Mouse (Mus musculus): ENCODE measurements around the gene Impdh2. TPM values are rescaled to one million over a fixed set of nuclear protein-coding genes. Genes with fewer than 3 reads are reported as not detected.

Impdh2 gene
- total and polyA plus RNA-seq, 2 experiments from 2014 or later: 106 to 115 TPM

- Histone ChIP-seq H3K36me3 (ENCODE audit: insufficient read depth) (peaks cover 46% of the 10 kb centered on the region), H3K9me3 (ENCODE audit: low read length) (no peaks in the 10 kb centered on the region), H3K27me3 (ENCODE audit: insufficient read depth, low read length) (no peaks in the 10 kb centered on the region), H3K27ac (ENCODE audit: low read depth, low read length) (no peak overlapping the region), H3K9ac (no peak overlapping the region), H3K4me3 (ENCODE audit: low read depth, low read length) (no peak overlapping the region), H3K4me1 (ENCODE audit: insufficient read depth) (peaks cover 18% of the 10 kb centered on the region), H3K4me2 (ENCODE audit: low read depth) (no peak overlapping the region)
- TF ChIP-seq CTCF (IDR thresholded peaks at IDR 0.05; ENCODE audit: low read depth): no peak
- DNase-seq (no peak), ATAC-seq (no peak)
- WGBS: 85% methylated on average over 7 of the region's 7 CpGs
Measured at GRCm38 (mm10) chr9:108564131-108564530, 4.0 kb downstream of the Impdh2 start.

DNA sequence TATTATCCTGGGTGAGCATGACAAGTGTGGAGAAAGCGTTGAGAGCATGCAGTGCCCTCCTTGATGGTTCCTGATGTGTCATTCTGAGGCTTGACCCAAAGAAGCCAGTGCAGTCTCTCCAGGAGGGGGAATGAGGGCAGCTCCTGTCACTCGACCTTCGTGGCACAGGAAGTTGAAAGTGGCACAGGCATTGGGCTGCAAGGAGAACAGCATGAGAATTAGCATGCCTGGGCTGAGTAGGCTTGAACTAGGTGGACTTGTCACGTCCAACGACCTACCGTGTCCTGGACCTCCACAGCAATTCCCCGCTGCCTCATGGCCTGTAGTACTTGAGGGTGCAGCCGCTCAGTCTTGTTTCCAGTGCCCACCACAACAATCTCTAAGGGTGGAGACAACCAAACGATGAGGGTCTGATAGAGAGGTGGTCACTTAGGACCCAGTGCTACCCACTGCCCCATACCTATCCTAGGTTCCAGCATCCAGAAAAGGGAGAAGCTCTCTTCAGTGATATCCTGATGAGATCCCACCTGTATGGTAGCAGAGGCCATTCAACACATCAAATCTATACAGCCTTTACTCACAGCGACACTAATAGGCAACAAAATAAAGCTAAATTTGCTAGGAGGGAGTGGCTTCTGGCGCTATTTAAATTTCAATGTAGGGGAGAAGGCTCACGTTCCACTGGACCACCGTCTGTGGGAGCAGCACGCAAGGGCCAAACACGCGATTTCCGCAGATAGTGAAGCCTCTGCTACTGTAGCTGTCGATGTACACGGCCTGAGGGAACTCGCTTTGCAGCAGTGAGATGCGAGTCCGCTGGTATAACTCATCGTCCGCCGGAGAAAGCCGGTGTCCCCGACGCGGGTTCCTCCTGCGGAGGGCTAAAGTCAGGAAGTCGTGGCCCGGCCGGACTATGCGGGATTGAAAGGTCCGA lies 6.1 kb downstream of the Impdh2 start:
- peaks cover 41% of the 10 kb centered on the region for H3K36me3 ChIP-seq (ENCODE audit: insufficient read depth)
- 10% methylated on average over 35 of the region's 35 CpGs for WGBS
- peak overlapping the region; percentile 83 for H3K9ac ChIP-seq
- H3K4me2 ChIP-seq (ENCODE audit: low read depth): peak overlapping the region; percentile 90
- no peak for TF ChIP-seq CTCF (IDR thresholded peaks at IDR 0.05; ENCODE audit: low read depth)
- H3K9me3 ChIP-seq (ENCODE audit: low read length): no peaks in the 10 kb centered on the region
- H3K27me3 ChIP-seq (ENCODE audit: insufficient read depth, low read length): no peaks in the 10 kb centered on the region
- no peak for ATAC-seq
- peak overlapping the region; percentile 98 for H3K27ac ChIP-seq (ENCODE audit: low read depth, low read length)
- H3K4me3 ChIP-seq (ENCODE audit: low read depth, low read length): peak overlapping the region; percentile 77
- H3K4me1 ChIP-seq (ENCODE audit: insufficient read depth): peaks cover 23% of the 10 kb centered on the region
- DNase-seq: peak; percentile 38

DNA sequence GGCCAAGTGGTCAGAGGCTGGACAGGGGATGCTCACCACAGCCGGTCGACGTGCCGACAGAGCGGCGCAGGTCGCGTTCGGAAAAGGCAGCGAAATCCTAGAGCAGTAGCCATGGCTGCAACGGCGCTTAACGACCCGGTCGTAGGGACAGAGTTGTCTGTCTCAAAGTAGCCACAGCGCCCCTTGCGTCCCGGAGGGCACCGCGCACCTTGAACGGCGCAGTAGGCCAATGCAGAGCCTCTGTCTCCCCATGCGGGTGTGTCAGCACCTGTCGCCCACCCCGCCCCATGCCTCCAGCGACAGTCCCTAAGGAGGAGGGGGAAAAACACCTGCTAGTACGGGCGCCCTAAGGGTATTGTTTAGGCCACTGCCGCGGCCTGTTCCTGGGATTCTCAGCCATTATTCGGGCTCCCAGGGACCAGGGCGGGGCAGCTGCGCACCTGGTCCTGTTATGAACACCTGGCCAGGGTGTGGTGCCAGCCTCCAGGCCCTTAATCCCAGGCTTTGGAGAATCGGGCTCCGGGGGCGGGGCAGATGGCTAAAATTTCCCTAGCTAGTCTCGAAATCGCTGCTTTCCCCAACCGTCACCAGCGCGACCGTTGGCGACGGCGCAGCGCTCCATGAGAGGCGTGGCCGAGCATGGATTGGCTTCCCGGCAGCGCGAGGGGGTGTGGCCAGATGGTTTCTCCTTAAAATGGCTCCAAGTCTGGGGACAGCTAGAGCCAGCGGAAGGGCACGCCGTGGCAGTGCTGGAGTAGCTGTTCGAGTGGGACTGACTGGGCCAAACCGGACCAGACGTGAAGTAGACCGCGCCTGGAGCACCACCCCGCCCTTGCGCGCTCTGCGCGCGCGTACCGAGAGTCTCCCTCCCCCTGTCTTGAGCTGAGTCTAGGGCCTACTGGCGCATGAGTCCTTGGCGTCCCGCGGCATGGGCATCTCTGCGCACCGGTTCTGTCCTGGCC lies 7.0 kb downstream of the Impdh2 start, which contains the start of gene Ndufaf3:
TSS of gene Ndufaf3 (minus strand) at position 620 of the 962 bp plus-strand sequence.
- Histone ChIP-seq H3K4me2 (ENCODE audit: low read depth) (peak within 1 kb of the TSS; percentile 90), H3K9me3 (ENCODE audit: low read length) (no peaks in the 10 kb centered on the region), H3K4me1 (ENCODE audit: insufficient read depth) (peaks cover 19% of the 10 kb centered on the region), H3K9ac (peak within 1 kb of the TSS; percentile 83), H3K27ac (ENCODE audit: low read depth, low read length) (peak within 1 kb of the TSS; percentile 98), H3K4me3 (ENCODE audit: low read depth, low read length) (peak within 1 kb of the TSS; percentile 77), H3K36me3 (ENCODE audit: insufficient read depth) (peaks cover 46% of the 10 kb centered on the region), H3K27me3 (ENCODE audit: insufficient read depth, low read length) (no peaks in the 10 kb centered on the region)
- TF ChIP-seq CTCF (IDR thresholded peaks at IDR 0.05; ENCODE audit: low read depth): peak; percentile 95
- ATAC-seq (peak; percentile 92), DNase-seq (peak; percentile 98)
- 2% methylated on average over 73 of the region's 73 CpGs for WGBS

- 15% methylated on average over 18 of the region's 18 CpGs for WGBS
- peak overlapping the region; percentile 77 for H3K4me3 ChIP-seq (ENCODE audit: low read depth, low read length)
- no peaks in the 10 kb centered on the region for H3K27me3 ChIP-seq (ENCODE audit: insufficient read depth, low read length)
- H3K27ac ChIP-seq (ENCODE audit: low read depth, low read length): peak overlapping the region; percentile 98
- no peak for ATAC-seq
- peak overlapping the region; percentile 90 for H3K4me2 ChIP-seq (ENCODE audit: low read depth)
- no peaks in the 10 kb centered on the region for H3K9me3 ChIP-seq (ENCODE audit: low read length)
- DNase-seq: no peak
- no peak for TF ChIP-seq CTCF (IDR thresholded peaks at IDR 0.05; ENCODE audit: low read depth)
- H3K4me1 ChIP-seq (ENCODE audit: insufficient read depth): peaks cover 19% of the 10 kb centered on the region
- peaks cover 49% of the 10 kb centered on the region for H3K36me3 ChIP-seq (ENCODE audit: insufficient read depth)
- H3K9ac ChIP-seq: peak overlapping the region; percentile 83
Measured at GRCm38 (mm10) chr9:108567931-108568419, 7.9 kb downstream of the Impdh2 start.

GRCm38 (mm10) chr9:108568511-108568921 lies 8.4 kb downstream of the Impdh2 start:
- Histone ChIP-seq H3K27me3 (ENCODE audit: insufficient read depth, low read length) (no peaks in the 10 kb centered on the region), H3K36me3 (ENCODE audit: insufficient read depth) (peaks cover 50% of the 10 kb centered on the region), H3K4me2 (ENCODE audit: low read depth) (peak overlapping the region; percentile 90; the same call in 1 of the 2 replicates), H3K4me3 (ENCODE audit: low read depth, low read length) (no peak overlapping the region), H3K9ac (no peak overlapping the region), H3K9me3 (ENCODE audit: low read length) (no peaks in the 10 kb centered on the region), H3K27ac (ENCODE audit: low read depth, low read length) (no peak overlapping the region), H3K4me1 (ENCODE audit: insufficient read depth) (peaks cover 19% of the 10 kb centered on the region)
- no peak for TF ChIP-seq CTCF (IDR thresholded peaks at IDR 0.05; ENCODE audit: low read depth)
- no peak for ATAC-seq
- no peak for DNase-seq
- 83% methylated on average over 17 of the region's 17 CpGs for WGBS

- Histone ChIP-seq H3K27me3 (ENCODE audit: insufficient read depth, low read length) (no peaks in the 10 kb centered on the region), H3K4me2 (ENCODE audit: low read depth) (peak within 1 kb of the TSS; percentile 95), H3K9me3 (ENCODE audit: low read length) (no peaks in the 10 kb centered on the region), H3K9ac (peak within 1 kb of the TSS; percentile 58), H3K27ac (ENCODE audit: low read depth, low read length) (peak within 1 kb of the TSS; percentile 72), H3K36me3 (ENCODE audit: insufficient read depth) (peaks cover 40% of the 10 kb centered on the region), H3K4me1 (ENCODE audit: insufficient read depth) (peaks cover 19% of the 10 kb centered on the region), H3K4me3 (ENCODE audit: low read depth, low read length) (peak within 1 kb of the TSS; percentile 55)
- TF ChIP-seq CTCF (IDR thresholded peaks at IDR 0.05; ENCODE audit: low read depth): no peak
- WGBS: 5% methylated on average over 42 of the region's 42 CpGs
- ATAC-seq (peak; percentile 62), DNase-seq (peak; percentile 92)
Measured at GRCm38 (mm10) chr9:108569381-108570206, 9.5 kb downstream of the Impdh2 start, which contains the start of gene Dalrd3. Gene Dalrd3 (plus strand): TSS chr9:108569886.
